Mouse (Mus musculus) heart, embryonic 16.5 days (tissue): ENCODE measurements around the gene Hist3h2ba. TPM values are rescaled to one million over a fixed set of nuclear protein-coding genes. Genes with fewer than 3 reads are reported as not detected.
"Not testable (repeated sequence)": the region's sequence is repeated elsewhere in the genome, so short reads cannot be mapped to it uniquely, and the experiment has no call there.

Source experiments
- ATAC-seq: fragments of 200-750 bp; cut with Nextera tagmentation; replicated peaks from 2 replicates; pipeline ENCODE4 v1.8.0; 2017; ENCODE audit warnings: moderate number of reproducible peaks; ENCODE audit not compliant: insufficient read depth, low FRiP score; ENCODE audit errors: extremely low read depth
- H3K27ac ChIP-seq: fragments of 300-500 bp; sonication (generic); 2 replicates; pipeline ENCODE4 v1.5.1; 2014; ENCODE audit warnings: mild to moderate bottlenecking, low read length, control low read depth, moderate library complexity
- H3K27me3 ChIP-seq: fragments of 300-500 bp; sonication (generic); 2 replicates; pipeline ENCODE4 v1.6.1; 2014; ENCODE audit warnings: low read length, mixed read lengths; ENCODE audit not compliant: control insufficient read depth, insufficient read depth
- H3K36me3 ChIP-seq: fragments of 300-500 bp; sonication (generic); 2 replicates; pipeline ENCODE4 v1.6.1; 2014; ENCODE audit not compliant: control insufficient read depth, insufficient read depth
- H3K4me1 ChIP-seq: fragments of 300-500 bp; sonication (generic); 2 replicates; pipeline ENCODE4 v1.6.1; 2014; ENCODE audit warnings: low read length, mixed read lengths; ENCODE audit not compliant: control insufficient read depth, insufficient read depth
- H3K4me2 ChIP-seq: fragments of 300-500 bp; sonication (generic); 2 replicates; pipeline ENCODE4 v1.6.1; 2014; ENCODE audit warnings: low read depth, mild to moderate bottlenecking, control low read depth, low read length
- H3K4me3 ChIP-seq: fragments of 300-500 bp; sonication (generic); 2 replicates; pipeline ENCODE4 v1.5.1; 2014; ENCODE audit warnings: mild to moderate bottlenecking, control low read depth, low read length
- H3K9ac ChIP-seq: fragments of 300-500 bp; sonication (generic); 2 replicates; pipeline ENCODE4 v1.6.1; 2014; ENCODE audit warnings: low read length, control low read depth
- H3K9me3 ChIP-seq: fragments of 300-500 bp; sonication (generic); replicated peaks from 2 replicates; pipeline ENCODE4 v1.6.1; 2016; ENCODE audit warnings: low read length; ENCODE audit not compliant: control insufficient read depth
- WGBS: fragments of 180-500 bp; shearing (Covaris S2); extraction: QIAGEN DNeasy Blood & Tissue Kit; methylation state at CpG from one replicate; pipeline ENCODE4 v1.1.7; 2014; 5-methylcytosine and 5-hydroxymethylcytosine counted together
- polyA plus RNA-seq: library from polyadenylated mRNA; unstranded; fragments of >200 nt; fragmentation: Nextera tagmentation; extraction: Ambion mirVana; gene quantifications from 2 replicates; pipeline ENCODE4 v1.2.1, GENCODE M21; 2015

Hist3h2ba gene
- polyA plus RNA-seq, 1 experiment from 2014 or later = 27.5 TPM

DNA sequence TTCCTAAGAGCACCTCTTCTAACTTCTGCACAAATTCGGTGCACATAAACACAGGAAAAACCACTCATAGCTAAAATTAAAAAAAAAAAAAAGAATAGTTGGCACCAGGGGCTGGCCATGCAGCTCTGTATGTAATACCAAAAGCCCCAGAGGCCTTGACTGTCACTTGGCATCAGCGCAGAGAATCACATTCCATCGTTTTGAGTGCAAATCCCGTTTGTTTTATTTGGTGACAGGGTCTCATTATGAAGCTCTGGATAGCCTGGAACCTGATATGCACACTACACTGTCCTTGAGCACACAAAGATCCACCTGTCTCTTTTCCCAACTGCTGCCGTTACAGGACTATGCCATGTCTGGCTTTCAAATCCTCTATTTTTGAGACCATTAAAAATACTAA, 2.5 kb downstream of the Hist3h2ba start:
- Histone ChIP-seq H3K9me3 (no peaks in the 10 kb centered on the region), H3K4me3 (no peak overlapping the region), H3K27ac (no peak overlapping the region), H3K36me3 (no peaks in the 10 kb centered on the region), H3K27me3 (peaks cover 5% of the 10 kb centered on the region), H3K9ac (no peak overlapping the region), H3K4me2 (no peak overlapping the region), H3K4me1 (peaks cover 21% of the 10 kb centered on the region)
- ATAC-seq = no peak
- 76% methylated on average over 5 of the region's 5 CpGs for WGBS

DNA sequence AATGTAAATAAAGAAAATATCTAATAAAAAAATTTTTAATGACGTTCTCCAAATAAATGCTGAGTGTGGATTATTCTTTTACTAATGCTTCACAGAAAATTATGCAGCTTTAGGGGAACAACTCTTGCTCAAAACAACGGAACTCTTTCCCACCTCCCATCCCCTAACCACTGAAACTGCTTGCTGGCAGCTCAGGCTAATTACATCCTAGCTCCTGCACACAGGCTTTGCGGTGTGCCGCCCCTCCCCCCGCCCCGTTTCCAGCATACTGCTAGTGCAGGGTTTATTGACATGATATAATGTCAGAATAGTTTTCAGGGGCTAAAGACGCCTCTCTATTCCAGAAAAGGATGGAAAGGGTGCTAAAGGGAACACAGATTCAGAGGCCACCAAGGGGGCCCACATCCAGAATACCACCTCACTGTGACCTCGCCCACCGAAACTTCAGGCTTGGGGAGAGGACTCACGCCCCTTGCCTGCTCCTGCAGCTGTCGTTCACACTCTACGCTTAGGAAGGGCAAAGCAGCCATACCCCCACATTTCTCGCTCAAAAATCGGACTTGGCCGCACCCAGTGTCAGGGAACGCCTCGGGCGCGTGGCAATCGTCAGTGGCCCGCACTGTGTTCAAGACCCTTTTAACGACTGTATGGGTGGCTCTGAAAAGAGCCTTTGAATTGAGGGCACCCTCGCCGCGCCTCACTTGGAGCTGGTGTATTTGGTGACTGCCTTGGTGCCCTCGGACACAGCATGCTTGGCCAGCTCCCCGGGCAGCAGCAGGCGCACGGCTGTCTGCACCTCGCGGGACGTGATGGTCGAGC, 4.8 kb downstream of the Hist3h2ba start:
- Histone ChIP-seq H3K27me3 (peaks cover 5% of the 10 kb centered on the region), H3K9ac (peak overlapping the region; percentile 86), H3K9me3 (no peaks in the 10 kb centered on the region), H3K4me1 (peaks cover 29% of the 10 kb centered on the region), H3K4me2 (peak overlapping the region; percentile 96), H3K4me3 (peak overlapping the region; percentile 78), H3K27ac (peak overlapping the region; percentile 100), H3K36me3 (peaks cover 2% of the 10 kb centered on the region; the same call in 1 of the 2 replicates)
- 1% methylated on average over 33 of the region's 33 CpGs for WGBS
- ATAC-seq = peak; percentile 15

DNA sequence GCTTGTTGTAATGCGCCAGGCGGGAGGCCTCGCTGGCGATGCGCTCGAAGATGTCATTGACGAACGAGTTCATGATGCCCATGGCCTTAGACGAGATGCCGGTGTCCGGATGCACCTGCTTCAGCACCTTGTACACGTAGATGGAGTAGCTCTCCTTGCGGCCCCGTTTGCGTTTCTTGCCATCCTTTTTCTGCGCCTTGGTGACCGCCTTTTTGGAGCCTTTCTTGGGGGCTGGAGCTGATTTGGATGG, 5.4 kb downstream of the Hist3h2ba start:
- H3K27ac ChIP-seq = peak overlapping the region; percentile 100
- H3K4me2 ChIP-seq = peak overlapping the region; percentile 96
- H3K9me3 ChIP-seq, H3K27me3 ChIP-seq, H3K36me3 ChIP-seq, ATAC-seq: not testable (repeated sequence)
- H3K4me3 ChIP-seq = peak overlapping the region; percentile 78
- peaks cover 32% of the 10 kb centered on the region for H3K4me1 ChIP-seq
- H3K9ac ChIP-seq = peak overlapping the region; percentile 86
- 0% methylated on average over 13 of the region's 17 CpGs for WGBS

DNA sequence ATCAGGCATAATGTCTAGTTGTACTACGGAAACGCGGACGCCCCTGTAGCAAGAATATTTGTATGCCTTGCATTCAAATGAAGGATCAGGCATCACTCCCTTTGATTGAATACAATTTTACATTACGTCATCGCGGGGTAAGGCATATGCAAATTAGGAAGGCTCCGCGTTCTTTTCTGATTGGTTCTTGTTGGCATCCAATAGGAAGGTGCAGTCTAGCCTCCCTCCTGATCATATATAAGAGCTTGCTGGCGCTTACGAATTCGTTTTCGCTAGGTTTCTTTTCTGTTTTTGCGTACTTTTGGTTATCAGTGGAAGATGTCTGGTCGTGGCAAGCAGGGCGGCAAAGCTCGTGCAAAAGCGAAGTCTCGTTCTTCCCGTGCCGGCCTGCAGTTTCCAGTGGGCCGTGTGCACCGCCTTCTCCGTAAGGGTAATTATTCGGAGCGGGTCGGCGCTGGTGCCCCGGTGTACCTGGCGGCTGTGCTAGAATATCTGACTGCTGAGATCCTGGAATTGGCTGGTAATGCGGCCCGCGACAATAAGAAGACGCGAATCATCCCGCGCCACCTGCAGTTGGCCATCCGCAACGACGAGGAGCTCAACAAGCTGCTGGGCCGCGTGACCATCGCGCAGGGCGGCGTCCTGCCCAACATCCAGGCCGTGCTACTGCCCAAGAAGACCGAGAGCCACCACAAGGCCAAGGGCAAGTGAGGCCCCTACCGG, 5.9 kb downstream of the Hist3h2ba start, which contains the start of the genes Hist3h2a and Trim17:
TSS of gene Hist3h2a (plus strand) at position 266 of the 723 bp plus-strand sequence.
TSS of gene Trim17 (plus strand) at position 266 of the 723 bp plus-strand sequence.
- under 1% methylated on average over 49 of the region's 49 CpGs for WGBS
- ATAC-seq = peak; percentile 95
- H3K36me3 ChIP-seq = peaks cover 2% of the 10 kb centered on the region; the same call in 1 of the 2 replicates
- peak within 1 kb of the TSS; percentile 96 for H3K4me2 ChIP-seq
- peaks cover 33% of the 10 kb centered on the region for H3K4me1 ChIP-seq
- peak within 1 kb of the TSS; percentile 88 for H3K9ac ChIP-seq
- H3K9me3 ChIP-seq = no peaks in the 10 kb centered on the region
- peak within 1 kb of the TSS; percentile 100 for H3K27ac ChIP-seq
- peaks cover 4% of the 10 kb centered on the region for H3K27me3 ChIP-seq
- H3K4me3 ChIP-seq = peak within 1 kb of the TSS; percentile 78

DNA sequence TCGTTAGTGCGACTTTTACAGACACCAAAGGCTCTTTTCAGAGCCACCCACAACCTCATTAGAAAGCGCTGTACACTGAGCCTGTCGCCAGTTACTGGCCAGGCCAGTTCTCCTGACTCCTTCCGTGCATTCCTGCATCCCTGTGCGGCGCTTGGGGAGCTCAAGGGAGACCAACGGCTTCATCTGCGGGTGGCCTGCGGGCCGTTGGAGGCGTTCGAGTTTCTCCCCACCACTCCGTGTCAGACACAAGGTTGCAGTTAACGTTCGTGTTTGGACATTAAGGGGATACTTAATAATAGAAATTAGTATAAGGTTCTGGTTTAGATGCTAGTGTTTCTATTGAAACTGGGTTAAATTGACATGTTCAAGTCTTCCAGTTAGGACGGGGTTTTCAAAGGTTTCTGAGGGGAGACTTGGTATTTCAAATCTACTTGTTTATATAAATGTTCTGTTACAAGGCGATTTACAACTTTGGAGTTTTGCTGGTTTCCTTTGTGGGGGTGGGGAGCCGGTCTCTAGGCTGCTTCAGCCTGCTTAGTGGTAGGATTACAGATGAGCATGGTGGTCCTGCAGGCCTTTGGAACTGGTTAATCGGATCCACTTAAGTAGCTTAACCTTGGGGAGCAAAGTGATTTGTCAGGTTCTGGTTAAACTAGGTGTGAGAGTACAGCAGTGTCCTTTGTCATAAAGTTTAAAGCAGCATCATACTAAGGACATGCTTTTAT, 6.6 kb downstream of the Hist3h2ba start:
- peak overlapping the region; percentile 96 for H3K4me2 ChIP-seq
- WGBS = under 1% methylated on average over 20 of the region's 20 CpGs
- H3K27me3 ChIP-seq = peaks cover 3% of the 10 kb centered on the region
- peaks cover 33% of the 10 kb centered on the region for H3K4me1 ChIP-seq
- no peak for ATAC-seq
- H3K9me3 ChIP-seq = no peaks in the 10 kb centered on the region
- peak overlapping the region; percentile 78 for H3K4me3 ChIP-seq
- H3K36me3 ChIP-seq = peaks cover 2% of the 10 kb centered on the region; the same call in 1 of the 2 replicates
- peak overlapping the region; percentile 88 for H3K9ac ChIP-seq
- H3K27ac ChIP-seq = peak overlapping the region; percentile 100

DNA sequence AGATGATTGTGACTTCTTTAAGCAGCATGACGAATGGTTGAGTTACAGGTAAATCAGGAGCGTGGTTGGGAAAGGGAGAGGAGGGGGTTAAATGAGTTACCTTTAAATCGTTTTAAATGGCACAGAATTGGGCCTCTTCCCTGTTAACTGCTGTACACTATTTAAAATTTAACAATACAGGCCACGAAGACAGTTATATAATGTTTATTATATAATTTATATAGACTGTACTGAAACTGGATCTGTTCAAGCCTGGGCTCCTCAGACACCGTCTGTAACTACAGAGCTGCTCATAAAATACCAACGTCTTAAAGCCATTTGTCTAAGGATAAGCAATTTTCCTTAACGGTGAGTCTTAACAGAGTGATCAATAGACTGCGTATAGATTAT, 7.1 kb downstream of the Hist3h2ba start:
- Histone ChIP-seq H3K4me1 (peaks cover 33% of the 10 kb centered on the region), H3K4me2 (peak overlapping the region; percentile 96), H3K36me3 (peaks cover 2% of the 10 kb centered on the region; the same call in 1 of the 2 replicates), H3K27me3 (peaks cover 3% of the 10 kb centered on the region), H3K9ac (peak overlapping the region; percentile 88), H3K4me3 (peak overlapping the region; percentile 78), H3K9me3 (no peaks in the 10 kb centered on the region), H3K27ac (peak overlapping the region; percentile 100)
- no peak for ATAC-seq
- WGBS = 33% methylated on average over 8 of the region's 8 CpGs

DNA sequence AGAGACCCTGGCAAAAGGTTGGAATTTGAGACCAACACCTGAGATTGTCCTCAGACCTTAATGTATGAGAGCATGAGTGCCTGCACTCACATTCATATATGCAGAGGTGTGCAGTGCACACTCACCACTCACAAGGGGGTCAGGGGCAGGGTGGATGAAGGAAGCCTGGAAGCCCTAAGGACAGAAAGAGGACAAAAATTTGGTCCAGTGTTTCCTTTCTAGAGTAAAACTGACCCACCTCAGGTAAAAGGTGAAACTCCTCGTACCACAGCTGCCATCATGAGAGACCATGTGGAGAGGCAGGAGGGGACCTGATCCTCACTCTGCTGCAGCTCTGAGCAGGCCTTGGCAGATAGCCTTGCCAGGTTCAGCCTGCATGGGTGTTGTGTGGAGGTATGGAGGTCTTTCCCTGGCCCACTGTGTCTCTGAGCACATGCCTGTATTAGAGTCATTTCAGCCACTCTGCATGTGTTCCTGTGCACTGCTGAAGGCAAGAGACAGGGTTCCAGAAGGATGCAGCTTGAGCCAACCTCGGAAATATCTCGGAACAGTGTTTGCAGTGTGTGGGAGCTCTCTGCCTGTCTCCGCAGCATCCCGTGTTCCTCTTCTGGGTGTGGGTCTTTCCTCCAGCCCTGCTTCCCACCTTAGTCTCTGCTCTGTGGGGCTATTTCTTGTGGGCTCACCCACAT, 8.7 kb downstream of the Hist3h2ba start:
- H3K4me3 ChIP-seq = no peak overlapping the region; the same call in 1 of the 2 replicates
- peaks cover 2% of the 10 kb centered on the region; the same call in 1 of the 2 replicates for H3K36me3 ChIP-seq
- peaks cover 9% of the 10 kb centered on the region for H3K9me3 ChIP-seq
- H3K27me3 ChIP-seq = peaks cover 13% of the 10 kb centered on the region; the same call in 1 of the 2 replicates
- H3K9ac ChIP-seq = no peak overlapping the region; the same call in 1 of the 2 replicates
- WGBS = 83% methylated on average over 5 of the region's 5 CpGs
- H3K27ac ChIP-seq = no peak overlapping the region
- no peak for ATAC-seq
- H3K4me1 ChIP-seq = peaks cover 33% of the 10 kb centered on the region
- H3K4me2 ChIP-seq = peak overlapping the region; percentile 96

DNA sequence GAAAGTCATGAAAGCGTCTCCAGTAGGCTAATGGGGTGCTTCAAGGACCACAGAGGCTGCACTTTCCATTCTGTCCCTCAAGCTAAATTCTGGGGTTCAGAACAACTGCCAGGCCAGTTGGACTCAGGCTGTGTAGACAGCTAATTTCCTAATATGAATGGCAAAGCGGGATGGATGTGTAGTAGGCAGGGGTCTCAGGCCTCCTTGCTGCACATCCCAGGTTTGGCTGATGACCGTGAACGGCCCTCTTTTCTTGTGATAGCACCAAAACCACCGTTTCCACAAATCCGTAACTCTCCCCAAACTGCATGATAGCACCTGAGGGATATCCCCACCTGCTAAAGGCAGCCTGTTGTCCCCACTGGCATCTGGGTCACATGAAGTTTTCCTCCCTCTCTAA, 9.8 kb downstream of the Hist3h2ba start:
- Histone ChIP-seq H3K9ac (no peak overlapping the region), H3K36me3 (peaks cover 2% of the 10 kb centered on the region; the same call in 1 of the 2 replicates), H3K27ac (no peak overlapping the region), H3K4me2 (no peak overlapping the region), H3K4me3 (no peak overlapping the region), H3K9me3 (peaks cover 9% of the 10 kb centered on the region), H3K4me1 (peaks cover 30% of the 10 kb centered on the region), H3K27me3 (peaks cover 19% of the 10 kb centered on the region; the same call in 1 of the 2 replicates)
- WGBS = 86% methylated on average over 6 of the region's 6 CpGs
- no peak for ATAC-seq
